Mouse (Mus musculus) regulatory T cell (primary cell): ENCODE measurements at regions not wholly inside any gene's neighbourhood (a gene's known extent, or its start where the extent isn't known, plus 50 kb on each side); places are given as distances from the start of the nearest gene placed in this dataset.

Experiments
- in situ Hi-C: fragments of 300-600 bp; cut with MboI, MseI; formaldehyde crosslinking; loops from one replicate; pipeline ENCODE4 v1.15.1; 2025; ENCODE audit warnings: high pct_unique_total_duplicates

DNA sequence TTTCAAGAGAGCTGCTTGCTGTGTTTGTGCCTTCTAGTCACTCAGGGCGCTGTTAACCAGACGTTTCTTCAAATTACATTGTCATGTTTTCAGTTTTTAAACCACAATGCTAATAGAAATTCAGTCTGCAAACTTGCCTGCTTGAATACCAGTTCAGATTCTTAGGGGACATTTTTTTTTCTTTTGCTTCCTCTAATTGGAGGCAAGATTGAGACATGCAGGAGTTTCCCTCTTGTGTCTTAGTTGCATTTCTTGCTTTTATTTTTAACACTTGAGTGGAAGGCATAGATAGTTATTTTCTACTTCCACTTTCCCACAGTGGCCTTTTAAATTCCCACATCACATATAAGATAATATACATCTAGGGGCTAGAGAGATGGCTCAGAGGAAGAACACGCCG, 246.8 kb downstream of the Grpr start:
- in situ Hi-C loops, result no loop called here

DNA sequence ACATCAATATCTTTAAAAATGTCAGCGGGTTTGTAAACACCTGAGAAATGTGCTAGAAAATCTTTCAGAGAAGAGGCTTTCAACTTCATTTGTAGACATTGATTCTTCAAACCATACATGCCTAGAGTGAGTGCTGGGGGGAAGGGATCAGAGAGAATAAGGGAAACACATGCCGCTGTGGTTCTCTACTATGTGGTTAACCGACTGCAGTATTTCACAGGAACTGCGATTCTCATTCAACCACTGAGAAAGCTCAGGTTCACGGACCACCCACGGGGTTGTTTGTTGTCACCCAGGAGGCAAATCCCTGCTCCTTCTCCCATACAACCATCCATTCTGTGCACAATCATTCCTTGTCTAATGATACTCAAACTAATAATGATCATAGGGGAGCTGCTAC, 248.4 kb downstream of the Grpr start:
- in situ Hi-C loops, result no loop called here

DNA sequence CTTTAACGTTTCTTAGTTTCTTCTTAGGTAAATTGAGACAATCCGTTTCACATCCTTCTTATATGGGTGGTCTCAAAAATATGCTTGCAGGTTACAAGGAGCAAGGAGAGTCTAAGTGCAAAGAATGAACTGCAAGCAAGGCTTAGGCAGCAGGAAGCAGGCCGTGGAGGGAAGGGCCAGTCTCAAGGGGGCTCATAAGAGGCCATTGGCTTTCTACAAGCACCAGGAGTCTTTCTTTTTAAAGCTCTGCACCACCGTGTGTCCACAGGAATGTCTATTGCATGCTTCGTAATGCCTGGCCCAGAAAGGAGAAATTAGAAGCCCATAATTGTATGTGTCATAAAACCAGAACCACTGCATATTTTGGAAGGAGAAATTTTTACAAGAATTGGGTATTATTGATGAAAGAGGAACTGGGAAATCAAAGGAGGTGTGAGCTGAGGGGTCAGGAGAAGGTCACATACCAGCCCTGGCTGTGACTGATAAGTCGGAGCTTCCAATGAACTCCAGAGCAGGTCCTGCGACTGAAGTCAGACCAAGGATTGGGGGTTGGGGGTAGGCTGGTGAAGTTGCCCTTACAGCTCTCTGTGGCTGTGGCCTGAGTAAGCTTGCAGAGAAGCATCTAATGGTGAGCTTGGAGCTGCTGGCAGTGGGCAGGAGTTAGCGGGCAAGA, 252.4 kb downstream of the Grpr start:
- in situ Hi-C loops, result no loop called here

DNA sequence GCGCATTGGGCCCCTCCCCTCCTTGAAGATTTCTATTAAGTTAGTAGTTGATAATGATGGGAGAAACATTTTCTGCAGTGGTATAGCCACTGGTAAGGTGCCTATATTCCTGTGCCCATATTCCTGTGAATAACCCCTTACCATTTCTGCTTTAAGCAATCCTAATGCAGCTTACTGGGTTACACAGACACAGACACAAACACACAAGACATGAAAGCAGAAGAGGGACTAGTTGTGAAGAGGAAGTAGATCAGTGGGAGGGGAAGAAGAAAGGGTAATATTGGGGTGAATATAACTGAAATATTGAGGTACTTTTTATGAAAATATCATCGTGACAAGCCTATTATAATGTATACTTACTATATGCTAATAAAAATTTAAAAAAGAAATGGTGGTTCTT, 288.2 kb downstream of the Grpr start:
- in situ Hi-C loops, result no loop called here

DNA sequence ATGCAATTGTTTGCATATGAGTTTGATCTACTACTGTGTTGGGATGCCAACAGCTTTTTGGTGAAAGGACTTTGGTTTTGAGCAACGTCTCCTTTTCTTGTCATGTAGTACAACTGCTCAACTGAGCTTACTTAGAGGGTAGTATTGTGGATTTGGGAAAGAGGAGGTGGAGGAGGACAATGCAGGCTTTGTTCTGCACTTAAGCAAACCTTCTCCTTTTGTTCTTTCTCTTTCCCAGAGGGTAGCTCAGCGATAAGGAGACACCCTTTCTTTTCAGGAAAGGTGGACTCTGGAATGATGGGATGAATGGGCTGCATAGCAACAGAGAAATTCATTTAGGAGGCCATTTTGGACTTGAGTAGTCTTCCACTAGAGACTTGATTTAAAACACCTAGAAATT, 288.6 kb upstream of the S100g start:
- in situ Hi-C loops, result no loop called here

DNA sequence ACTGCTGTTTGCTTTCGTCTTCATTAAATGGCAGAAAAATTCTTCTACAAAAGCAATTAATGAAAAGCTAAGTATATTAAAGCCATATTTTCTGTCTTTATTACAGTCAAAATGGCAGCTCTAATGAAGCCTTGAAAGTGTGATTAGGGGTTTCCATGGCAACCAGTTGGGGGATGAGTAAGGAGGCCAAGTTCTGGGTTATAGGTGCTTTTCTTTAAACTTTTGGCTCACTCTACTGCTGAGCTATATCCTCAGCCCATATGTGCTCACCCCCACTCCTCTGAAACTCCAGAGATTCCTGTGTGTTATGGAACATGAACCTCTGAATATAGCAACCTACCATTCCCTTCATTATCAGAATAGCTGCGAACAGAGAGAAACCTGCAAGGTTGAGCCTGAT, 240.9 kb upstream of the S100g start:
- in situ Hi-C loops, result no loop called here

DNA sequence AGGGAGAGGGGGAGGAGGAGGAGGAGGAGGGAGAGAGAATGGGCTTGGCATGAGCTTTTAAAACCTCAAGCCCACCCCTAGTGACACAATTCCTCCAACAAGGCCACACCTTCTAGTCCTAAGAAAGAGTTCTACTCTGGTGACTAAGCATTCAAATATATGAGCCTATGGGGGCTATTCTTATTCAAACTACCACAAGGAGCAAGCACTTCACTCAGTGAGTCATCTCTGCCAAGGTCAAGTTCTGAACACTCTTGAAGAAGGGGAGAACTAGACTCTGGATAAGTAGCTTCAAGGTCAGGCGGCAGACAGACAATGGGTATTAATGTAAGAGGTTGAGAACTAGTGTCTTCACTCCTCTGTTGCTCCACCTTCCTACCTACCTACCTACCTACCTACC, 239.0 kb upstream of the S100g start:
- in situ Hi-C loops, result no loop called here

DNA sequence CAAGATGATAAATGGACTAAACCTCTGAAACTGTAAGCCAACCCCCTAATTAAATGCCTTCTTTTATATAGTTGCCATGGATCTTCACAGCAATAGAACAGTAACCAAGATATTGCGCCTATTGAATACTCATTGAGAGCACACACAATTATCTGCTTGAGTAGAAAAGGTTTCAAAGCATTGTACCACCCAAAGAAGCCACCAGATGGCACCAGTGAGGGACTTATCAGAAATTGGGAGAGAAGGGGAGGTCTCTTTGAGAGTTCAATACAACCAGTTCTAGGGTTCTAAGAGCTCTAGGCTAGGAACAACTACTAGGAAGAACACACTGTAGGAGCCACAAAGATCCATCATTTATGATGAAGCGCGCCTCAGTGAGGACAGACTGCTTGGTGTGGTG, 217.2 kb upstream of the S100g start:
- in situ Hi-C loops, result no loop called here

DNA sequence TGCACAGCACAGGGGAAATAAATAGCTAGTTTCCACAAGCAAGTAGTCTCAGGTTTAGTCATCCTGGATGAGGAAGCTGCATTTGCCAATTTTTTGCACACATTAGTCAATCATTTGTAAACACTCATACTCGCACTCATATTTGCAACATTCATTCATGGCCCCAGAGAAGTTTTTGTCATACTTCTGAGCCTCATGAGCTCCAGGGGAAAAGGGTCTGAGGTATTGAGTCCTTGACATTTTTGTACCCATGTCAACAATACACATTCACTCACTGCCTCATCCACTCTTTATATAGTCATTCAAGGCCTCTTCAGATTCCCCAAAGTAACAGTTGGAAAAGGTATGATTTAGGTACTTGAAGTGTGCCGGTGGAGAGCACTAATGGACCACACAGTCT, 200.4 kb upstream of the S100g start:
- in situ Hi-C loops, result no loop called here

DNA sequence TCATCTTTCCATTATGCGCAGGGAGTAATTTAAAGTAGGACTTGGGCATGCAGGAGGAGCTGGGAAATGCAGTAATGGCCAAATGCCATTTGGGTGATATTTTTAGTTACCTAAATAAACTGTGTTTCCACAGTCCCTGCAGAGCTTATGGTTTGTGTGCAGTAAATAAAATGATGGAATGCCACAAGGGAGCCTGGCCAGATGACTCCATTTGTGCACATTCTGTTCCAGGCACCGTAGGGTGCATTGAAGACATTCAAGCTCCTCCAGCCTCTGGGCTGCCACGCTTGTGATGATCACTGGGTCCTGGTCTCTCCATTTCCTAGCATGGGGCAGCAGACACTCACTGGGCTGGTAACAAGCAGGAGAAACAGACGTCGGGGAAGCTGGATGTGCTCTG, 190.9 kb upstream of the S100g start:
- in situ Hi-C loops, result no loop called here

DNA sequence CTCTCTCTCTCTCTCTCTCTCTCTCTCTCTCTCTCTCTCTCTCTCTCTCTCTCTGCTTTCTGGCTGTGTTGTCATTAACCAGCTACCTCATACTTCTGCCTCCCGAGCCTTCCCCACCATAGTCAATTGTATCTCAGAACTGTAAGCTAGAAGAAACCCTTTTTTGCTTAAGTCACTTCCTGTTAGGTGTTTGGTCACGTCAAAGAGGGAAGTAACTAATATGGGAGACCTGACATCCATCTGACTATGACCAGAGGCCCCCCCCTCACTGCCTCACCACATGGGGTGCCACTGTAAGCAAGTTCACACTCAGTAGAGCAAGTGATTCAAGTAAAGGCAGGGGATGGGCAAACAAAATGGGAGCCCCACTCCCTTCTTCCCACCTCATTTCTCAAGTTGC, 187.6 kb upstream of the S100g start:
- in situ Hi-C loops, result no loop called here

DNA sequence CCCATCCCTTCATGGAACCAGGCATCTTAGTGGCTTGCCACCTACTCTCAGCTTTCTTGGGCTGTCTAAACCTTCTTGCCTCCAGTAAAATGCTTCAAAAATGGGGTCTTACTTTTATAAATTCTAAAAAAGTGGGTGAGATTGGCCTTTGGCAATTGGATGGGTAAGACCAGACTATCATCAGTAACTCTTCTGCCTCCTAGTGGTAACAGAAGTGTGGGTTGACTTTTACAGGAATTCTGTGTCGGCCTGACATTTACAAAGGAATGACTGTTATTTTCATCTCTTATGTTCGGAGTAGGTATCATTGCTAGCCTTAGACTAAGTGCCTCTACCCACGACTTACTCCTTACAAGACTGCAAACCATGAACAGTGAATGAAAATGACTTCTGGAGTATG, 180.1 kb upstream of the S100g start:
- in situ Hi-C loops, result no loop called here

DNA sequence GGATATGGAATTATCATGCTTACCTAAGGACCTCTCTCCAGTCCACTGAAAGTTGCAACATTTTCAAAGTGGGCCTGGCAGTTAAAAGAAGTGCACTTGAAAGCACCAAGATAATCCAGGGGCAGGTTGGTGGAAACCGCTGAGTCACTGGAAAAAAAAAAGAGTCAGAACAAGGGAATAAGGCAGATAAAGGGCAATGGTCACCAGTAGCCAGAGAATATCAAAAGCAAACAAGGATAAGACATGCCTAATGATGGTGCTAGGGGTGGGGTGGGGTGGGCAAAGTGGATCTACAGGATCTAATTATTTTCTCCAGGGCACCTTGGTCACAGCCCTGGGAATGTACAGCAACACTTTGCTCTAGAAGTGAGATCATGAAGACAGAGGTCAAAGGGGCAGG, 175.1 kb upstream of the S100g start:
- in situ Hi-C loops, result no loop called here

DNA sequence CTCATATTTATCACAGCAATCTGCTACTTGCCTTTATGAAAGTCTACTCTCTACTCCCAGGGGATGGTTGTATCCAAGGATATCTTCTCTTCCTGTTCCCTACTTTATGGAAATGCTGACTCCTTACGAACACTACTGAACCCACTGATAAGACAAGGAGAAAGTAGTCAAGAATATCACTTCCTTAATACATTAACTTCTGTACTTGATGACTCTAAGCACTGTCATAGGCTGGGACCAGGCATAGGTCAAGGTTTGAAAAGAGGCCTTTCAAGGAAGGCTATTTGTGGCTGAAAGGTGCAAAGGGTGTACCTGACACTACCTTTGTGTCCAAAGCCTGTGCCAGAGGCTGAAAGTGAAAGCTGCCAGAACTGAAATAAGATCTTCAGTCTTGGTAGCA, 164.2 kb upstream of the S100g start:
- in situ Hi-C loops, result loop anchor here (10.0 kb wide), 1 partner anchor 1756 kb away; no protein-coding TSS in a partner anchor

DNA sequence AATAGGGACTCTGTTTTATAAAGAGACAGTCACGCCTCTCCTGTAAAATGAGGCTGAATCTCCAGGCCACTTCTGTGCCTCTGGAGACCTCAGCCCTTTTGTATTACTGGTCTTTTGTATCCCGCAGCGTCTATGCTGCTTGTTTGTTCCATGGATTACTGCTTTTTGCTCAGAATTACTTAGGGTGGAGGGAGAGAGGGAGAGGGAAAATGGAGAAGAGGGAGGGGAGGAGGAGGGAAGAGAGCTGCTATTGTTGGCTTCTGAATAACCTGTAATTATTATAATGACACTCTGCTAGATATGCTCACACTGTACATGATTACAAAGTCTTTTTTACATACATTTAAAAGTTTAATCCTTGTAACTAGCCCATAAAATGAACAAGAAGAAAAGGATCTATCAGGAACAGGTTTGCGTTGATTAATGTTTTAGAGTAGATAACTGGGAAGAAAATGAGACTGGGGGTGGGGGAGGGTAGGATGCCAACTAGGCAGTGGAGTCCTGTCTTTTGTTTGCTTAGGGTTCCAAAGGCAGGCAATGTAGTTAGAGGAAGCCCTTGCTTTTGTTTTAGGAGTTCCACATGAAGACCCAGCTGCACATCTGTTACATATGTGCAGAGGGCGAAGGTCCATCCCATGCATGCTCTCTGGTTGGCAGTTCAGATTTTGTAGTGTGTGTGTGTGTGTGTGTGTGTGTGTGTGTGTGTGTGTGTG, 153.4 kb upstream of the S100g start:
- in situ Hi-C loops, result no loop called here

DNA sequence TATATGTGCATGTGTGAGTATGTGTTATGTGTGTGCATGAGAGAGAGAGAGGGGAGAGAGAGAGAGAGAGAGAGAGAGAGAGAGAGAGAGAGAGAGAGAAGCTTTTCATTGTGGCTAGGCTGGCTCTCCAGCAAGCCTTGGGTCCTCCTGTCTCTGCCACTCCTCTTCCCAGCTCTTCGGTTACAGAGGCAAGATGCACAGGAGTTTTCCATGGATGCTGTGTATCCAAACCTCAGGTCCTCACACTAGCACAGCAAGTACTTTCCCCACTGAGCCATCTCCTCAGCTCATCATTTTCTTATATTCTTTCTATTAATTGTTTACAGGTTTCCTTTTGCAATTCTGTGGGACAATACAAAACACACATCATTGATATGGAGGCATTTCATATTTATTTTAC, 152.8 kb upstream of the S100g start:
- in situ Hi-C loops, result no loop called here

DNA sequence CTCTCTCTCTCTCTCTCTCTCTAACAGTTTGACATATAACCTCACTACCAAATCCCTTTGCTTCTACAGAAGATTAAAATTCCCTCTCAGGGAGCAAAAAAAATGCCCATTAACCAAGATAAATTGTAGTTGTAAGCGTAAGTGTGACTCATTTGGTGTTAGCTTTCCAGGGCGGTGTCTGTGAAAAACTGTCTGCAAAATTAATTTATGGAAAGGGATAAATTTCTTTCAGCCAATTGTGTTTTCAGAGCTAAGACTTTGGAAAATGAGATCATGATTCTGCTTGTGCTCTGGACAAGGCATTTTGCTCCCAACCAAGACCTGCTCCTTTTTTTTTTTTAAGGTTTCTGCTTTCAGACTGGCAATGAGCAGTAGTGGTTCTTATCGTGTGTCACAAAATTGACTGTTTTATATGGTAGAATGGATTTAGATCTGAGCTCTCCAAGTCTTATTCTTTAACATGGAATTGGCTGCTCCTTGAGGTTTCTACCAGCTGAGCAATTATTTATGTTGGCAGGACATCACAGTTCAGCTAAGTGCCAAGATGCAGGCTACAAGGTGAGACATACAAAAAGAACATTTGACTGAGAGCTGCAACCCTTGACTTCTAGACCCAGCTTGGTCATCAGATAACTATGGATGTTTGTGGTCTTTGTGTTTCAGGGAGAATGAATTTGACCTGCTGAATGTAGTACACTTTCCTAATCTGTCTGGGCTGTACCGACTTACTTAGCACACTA, 130.8 kb upstream of the S100g start:
- in situ Hi-C loops, result no loop called here
